Mouse (Mus musculus) heart, postnatal 0 days (tissue): Measurements from ENCODE around the gene Gm12216. TPM values are rescaled to one million over a fixed set of nuclear protein-coding genes. Genes with fewer than 3 reads are reported as not detected.
A peak's percentile ranks its signal among the peaks of the same experiment; 100 is the strongest.

Experiments used
- ATAC-seq: fragments of 200-750 bp; cut with Nextera tagmentation; 2 replicates; pipeline ENCODE4 v1.8.0; 2017; ENCODE audit warnings: low read depth, moderate number of reproducible peaks, moderate library complexity; ENCODE audit not compliant: insufficient read depth
- DNase-seq: peaks from one replicate; pipeline ENCODE4 v3.0.0-alpha.2; 2016; ENCODE audit warnings: low spot score
- H3K27ac ChIP-seq: fragments of 300-500 bp; sonication (generic); 2 replicates; pipeline ENCODE4 v1.5.1; 2014; ENCODE audit warnings: low read depth, mild to moderate bottlenecking
- H3K27me3 ChIP-seq: fragments of 300-500 bp; sonication (generic); 2 replicates; pipeline ENCODE4 v1.6.1; 2014; ENCODE audit warnings: low read length, mixed read lengths; ENCODE audit not compliant: control insufficient read depth, insufficient read depth
- H3K36me3 ChIP-seq: fragments of 300-500 bp; sonication (generic); replicated peaks from 2 replicates; pipeline ENCODE4 v1.6.1; 2014; ENCODE audit warnings: low read length, mixed read lengths; ENCODE audit not compliant: control insufficient read depth, insufficient read depth
- H3K4me1 ChIP-seq: fragments of 300-500 bp; sonication (generic); 2 replicates; pipeline ENCODE4 v1.6.1; 2014; ENCODE audit warnings: antibody characterized with exemption; ENCODE audit not compliant: control insufficient read depth, insufficient read depth
- H3K4me2 ChIP-seq: fragments of 300-500 bp; sonication (generic); 2 replicates; pipeline ENCODE4 v1.6.1; 2014; ENCODE audit warnings: low read depth, mild to moderate bottlenecking, low read length, moderate library complexity
- H3K4me3 ChIP-seq: fragments of 300-500 bp; sonication (generic); 2 replicates; pipeline ENCODE4 v1.5.1; 2014; ENCODE audit warnings: low read depth, low read length
- H3K9ac ChIP-seq: fragments of 300-500 bp; sonication (generic); replicated peaks from 2 replicates; pipeline ENCODE4 v1.6.1; 2014; ENCODE audit warnings: low read depth, low read length, mixed read lengths
- H3K9me3 ChIP-seq: fragments of 300-500 bp; sonication (generic); replicated peaks from 2 replicates; pipeline ENCODE4 v1.6.1; 2016; ENCODE audit warnings: low read length; ENCODE audit not compliant: control insufficient read depth
- CTCF ChIP-seq: IDR thresholded peaks from 2 replicates; pipeline ENCODE4 v1.5.1; 2016; ENCODE audit warnings: antibody characterized with exemption, control low read depth, low read depth
- EP300 ChIP-seq: IDR thresholded peaks from 2 replicates; pipeline ENCODE4 v1.6.1; 2016; ENCODE audit warnings: antibody characterized with exemption, low read depth
- WGBS: fragments of 180-500 bp; shearing (Covaris S2); extraction: QIAGEN DNeasy Blood & Tissue Kit; methylation state at CpG from one replicate; pipeline ENCODE4 v1.1.7; 2014; 5-methylcytosine and 5-hydroxymethylcytosine counted together
- microRNA-seq: library from miRNA; unstranded; fragments of <30 nt; microRNA quantifications from one replicate; pipeline ENCODE4, GENCODE M21; 2016
- polyA plus RNA-seq: library from polyadenylated mRNA; unstranded; fragments of >200 nt; fragmentation: Nextera tagmentation; extraction: Ambion mirVana; gene quantifications from 2 replicates; pipeline ENCODE4 v1.2.1, GENCODE M21; 2015
- total RNA-seq: library from RNA; depleted of rRNA; stranded (reverse); fragments of >200 nt; gene quantifications from 2 replicates; pipeline ENCODE4 v1.2.3, GENCODE M21; 2014; ENCODE audit warnings: low replicate concordance; rRNA removed

The Gm12216 gene
- total and polyA plus RNA-seq, 2 experiments from 2014 or later: 1.6 TPM; not detected in 1

DNA sequence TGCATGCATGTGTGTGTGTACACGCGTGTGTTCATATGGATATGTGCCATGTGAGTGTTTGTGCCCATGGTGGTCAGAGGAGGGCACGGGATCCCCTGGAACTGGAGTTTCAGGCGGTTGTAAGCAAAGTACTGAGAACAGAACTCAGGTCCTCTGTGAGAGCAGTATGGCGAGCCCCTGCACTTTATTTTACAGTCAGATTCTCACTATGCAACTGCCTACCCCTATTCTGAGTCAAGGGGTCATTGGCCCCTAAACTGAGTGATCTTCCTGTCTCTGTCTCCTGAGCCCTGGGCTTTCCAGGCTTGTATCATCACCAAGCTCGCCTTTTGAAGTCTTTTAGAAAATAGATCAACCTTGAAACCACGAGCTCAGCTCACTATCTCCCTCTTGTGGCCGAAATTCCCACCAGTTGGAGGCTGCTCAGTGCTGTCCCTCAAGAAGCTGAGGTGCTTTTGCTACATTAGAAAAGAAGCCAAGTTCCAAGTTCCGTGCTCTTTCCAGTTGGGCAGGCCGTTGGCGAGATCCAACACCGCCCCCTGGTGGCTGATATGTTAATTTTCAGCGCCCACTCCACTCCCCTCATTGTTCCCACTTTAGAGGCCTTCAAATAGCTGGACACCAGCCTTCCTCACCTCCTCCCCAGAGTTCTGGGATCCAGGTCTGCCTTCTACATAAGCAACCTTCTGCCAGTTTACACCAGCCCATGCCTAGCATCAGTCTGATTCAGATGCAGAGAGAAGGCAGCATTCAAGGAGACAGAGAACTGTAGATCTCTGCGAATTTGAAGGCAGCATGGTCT, 122.1 kb downstream of the Gm12216 start:
- H3K9ac ChIP-seq: no peak overlapping the region
- ATAC-seq: peak; percentile 77
- no peaks in the 10 kb centered on the region for H3K4me1 ChIP-seq
- no peaks in the 10 kb centered on the region for H3K36me3 ChIP-seq
- H3K4me3 ChIP-seq: no peak overlapping the region
- TF ChIP-seq EP300 (no peak), CTCF (peak; percentile 84)
- H3K27me3 ChIP-seq: no peaks in the 10 kb centered on the region
- DNase-seq: peak; percentile 84
- WGBS: 45% methylated on average over 14 of the region's 14 CpGs
- no peak overlapping the region for H3K4me2 ChIP-seq
- H3K9me3 ChIP-seq: no peaks in the 10 kb centered on the region
- 0 out of 2 replicates have a peak overlapping the region, but pooled peaks have one; percentile 5 for H3K27ac ChIP-seq

DNA sequence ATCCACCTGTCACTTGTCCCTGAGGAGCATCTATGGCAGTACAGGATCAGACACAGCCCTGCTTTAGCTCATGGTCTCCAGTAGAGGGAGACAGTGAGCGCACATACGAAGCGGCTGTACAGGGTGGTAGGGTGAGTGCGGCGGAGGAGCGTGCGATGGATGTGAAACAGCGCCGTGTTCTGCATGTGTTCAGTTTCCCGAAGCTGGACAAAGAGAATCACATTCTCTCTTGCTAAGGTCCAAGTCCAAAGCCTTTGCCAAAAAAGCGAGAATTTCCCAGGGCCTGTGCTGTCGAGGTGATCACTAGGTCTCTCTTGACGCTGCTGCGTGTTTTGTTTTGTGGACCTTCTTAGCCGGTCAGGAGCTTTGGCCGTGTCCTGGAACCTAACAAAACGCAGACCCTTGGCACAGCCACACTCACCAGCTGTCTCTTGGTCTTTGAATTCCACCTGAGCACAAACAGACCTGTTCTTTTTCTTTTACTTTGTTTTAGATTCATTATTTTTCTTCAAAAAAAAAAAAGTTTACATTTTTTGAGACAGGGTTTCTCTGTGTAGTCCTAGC, 123.3 kb downstream of the Gm12216 start:
- ATAC-seq: peak; percentile 78

GRCm38 (mm10) chr11:53734970-53735681, 123.9 kb downstream of the Gm12216 start:
- Histone ChIP-seq H3K4me2 (no peak overlapping the region), H3K9ac (no peak overlapping the region), H3K4me1 (no peaks in the 10 kb centered on the region), H3K4me3 (no peak overlapping the region), H3K36me3 (no peaks in the 10 kb centered on the region), H3K27ac (no peak overlapping the region), H3K9me3 (no peaks in the 10 kb centered on the region), H3K27me3 (no peaks in the 10 kb centered on the region)
- ATAC-seq (no peak), DNase-seq (no peak)
- TF ChIP-seq EP300: no peak
- no peak for TF ChIP-seq CTCF
- 67% methylated on average over 18 of the region's 18 CpGs for WGBS

More for the DNA sequence above, 123.3 kb downstream of the Gm12216 start:
- Histone ChIP-seq H3K9me3 (no peaks in the 10 kb centered on the region), H3K36me3 (no peaks in the 10 kb centered on the region), H3K27me3 (no peaks in the 10 kb centered on the region), H3K9ac (no peak overlapping the region), H3K4me2 (peak overlapping the region; percentile 34), H3K27ac (no peak overlapping the region), H3K4me1 (no peaks in the 10 kb centered on the region), H3K4me3 (no peak overlapping the region)
- peak; percentile 62 for DNase-seq
- 27% methylated on average over 17 of the region's 17 CpGs for WGBS
- TF ChIP-seq EP300 (no peak), CTCF (peak; percentile 89)

GRCm38 (mm10) chr11:53734431-53734830, 124.6 kb downstream of the Gm12216 start:
- 75% methylated on average over 2 of the region's 2 CpGs for WGBS
- H3K36me3 ChIP-seq: no peaks in the 10 kb centered on the region
- H3K27me3 ChIP-seq: no peaks in the 10 kb centered on the region
- H3K9me3 ChIP-seq: no peaks in the 10 kb centered on the region
- no peak overlapping the region for H3K4me2 ChIP-seq
- TF ChIP-seq EP300: no peak
- TF ChIP-seq CTCF: no peak; the same call in 1 of the 2 replicates
- no peak overlapping the region for H3K9ac ChIP-seq
- H3K4me3 ChIP-seq: no peak overlapping the region
- H3K27ac ChIP-seq: no peak overlapping the region
- ATAC-seq: no peak
- H3K4me1 ChIP-seq: no peaks in the 10 kb centered on the region
- no peak for DNase-seq

GRCm38 (mm10) chr11:53733824-53734223, 125.2 kb downstream of the Gm12216 start:
- Histone ChIP-seq H3K4me1 (no peaks in the 10 kb centered on the region), H3K36me3 (no peaks in the 10 kb centered on the region), H3K27me3 (no peaks in the 10 kb centered on the region), H3K27ac (no peak overlapping the region), H3K4me2 (no peak overlapping the region), H3K4me3 (no peak overlapping the region), H3K9me3 (no peaks in the 10 kb centered on the region), H3K9ac (no peak overlapping the region)
- TF ChIP-seq EP300 (no peak), CTCF (no peak; the same call in 1 of the 2 replicates)
- ATAC-seq (no peak), DNase-seq (no peak)
- 84% methylated on average over 7 of the region's 7 CpGs for WGBS

Small RNA genes within 50 kb of the gene (microRNA-seq; reads per million reads assigned to microRNA genes)
- not detected for gene Mir7671

Other genes with a start within 250 kb of the Gm12216 start
- not detected in 2 replicates for gene Il4, start 240.6 kb downstream of the Gm12216 start, total RNA-seq
- gene Il4, start 240.6 kb downstream of the Gm12216 start, polyA plus RNA-seq: 0.30 TPM in 1 of 2 replicates, not detected in the other
- not detected in 2 replicates for gene Il13, start 224.6 kb downstream of the Gm12216 start, total RNA-seq
- gene Il13, start 224.6 kb downstream of the Gm12216 start, polyA plus RNA-seq: not detected in 2 replicates
- gene Rad50, start 151.9 kb downstream of the Gm12216 start, total RNA-seq: 4.6 and 5.9 TPM in 2 replicates
- 13.5 and 14.9 TPM in 2 replicates for gene Rad50, start 151.9 kb downstream of the Gm12216 start, polyA plus RNA-seq
- gene Il5, start 138.5 kb downstream of the Gm12216 start, total RNA-seq: not detected in 2 replicates
- 0.07 TPM in 2 replicates for gene Il5, start 138.5 kb downstream of the Gm12216 start, polyA plus RNA-seq
- gene Irf1, start 89.2 kb downstream of the Gm12216 start, total RNA-seq: 4.6 and 9.1 TPM in 2 replicates
- 9.4 and 9.6 TPM in 2 replicates for gene Irf1, start 89.2 kb downstream of the Gm12216 start, polyA plus RNA-seq
- not detected in 2 replicates for gene Gm17334, start 86.1 kb downstream of the Gm12216 start, total RNA-seq
- gene Gm17334, start 86.1 kb downstream of the Gm12216 start, polyA plus RNA-seq: not detected in 2 replicates
- gene Slc22a5, start 32.4 kb upstream of the Gm12216 start, total RNA-seq: 14.5 and 15.6 TPM in 2 replicates
- gene Slc22a5, start 32.4 kb upstream of the Gm12216 start, polyA plus RNA-seq: 13.3 and 14.5 TPM in 2 replicates
- gene Slc22a21, start 121.1 kb upstream of the Gm12216 start, total RNA-seq: 1.9 and 3.2 TPM in 2 replicates
- gene Slc22a21, start 121.1 kb upstream of the Gm12216 start, polyA plus RNA-seq: 0.89 and 1.5 TPM in 2 replicates
- 2.1 TPM in 2 replicates for gene Slc22a4, start 168.8 kb upstream of the Gm12216 start, total RNA-seq
- 0.70 and 0.96 TPM in 2 replicates for gene Slc22a4, start 168.8 kb upstream of the Gm12216 start, polyA plus RNA-seq
- gene Pdlim4, start 209.8 kb upstream of the Gm12216 start, total RNA-seq: 14.2 and 29.3 TPM in 2 replicates
- 23.6 and 26.6 TPM in 2 replicates for gene Pdlim4, start 209.8 kb upstream of the Gm12216 start, polyA plus RNA-seq
- gene P4ha2, start 240.8 kb upstream of the Gm12216 start, total RNA-seq: 49.0 and 67.2 TPM in 2 replicates
- 18.9 and 19.8 TPM in 2 replicates for gene P4ha2, start 240.8 kb upstream of the Gm12216 start, polyA plus RNA-seq